Mouse (Mus musculus) forebrain, postnatal 0 days (tissue): ENCODE results near the gene Syncrip. TPM values are rescaled to one million over a fixed set of nuclear protein-coding genes. Genes with fewer than 3 reads are reported as not detected.

Experiments
- ATAC-seq: fragments of 200-750 bp; cut with Nextera tagmentation; 2 replicates; pipeline ENCODE4 v1.8.0; 2017; ENCODE audit warnings: mild to moderate bottlenecking, moderate library complexity
- DNase-seq: peaks from one replicate; pipeline ENCODE4 v3.0.0-alpha.2; 2015
- H3K27ac ChIP-seq: fragments of 300-500 bp; sonication (generic); 2 replicates; pipeline ENCODE4 v1.5.1; 2014; ENCODE audit warnings: low read depth, mild to moderate bottlenecking, antibody characterized with exemption, low read length, moderate library complexity, mixed read lengths
- H3K27me3 ChIP-seq: fragments of 300-500 bp; sonication (generic); 2 replicates; pipeline ENCODE4 v1.6.1; 2014; ENCODE audit warnings: mild to moderate bottlenecking, low read length, mixed read lengths; ENCODE audit not compliant: insufficient read depth
- H3K36me3 ChIP-seq: fragments of 300-500 bp; sonication (generic); 2 replicates; pipeline ENCODE4 v1.6.1; 2014; ENCODE audit warnings: mild to moderate bottlenecking, moderate library complexity; ENCODE audit not compliant: insufficient read depth
- H3K4me1 ChIP-seq: fragments of 300-500 bp; sonication (generic); 2 replicates; pipeline ENCODE4 v1.6.1; 2014; ENCODE audit warnings: antibody characterized with exemption; ENCODE audit not compliant: insufficient read depth
- H3K4me2 ChIP-seq: fragments of 300-500 bp; sonication (generic); 2 replicates; pipeline ENCODE4 v1.6.1; 2014; ENCODE audit warnings: low read depth, mild to moderate bottlenecking, moderate library complexity
- H3K4me3 ChIP-seq: fragments of 300-500 bp; sonication (generic); 2 replicates; pipeline ENCODE4 v1.5.1; 2014; ENCODE audit warnings: low read depth, low read length, mixed read lengths
- H3K9ac ChIP-seq: fragments of 300-500 bp; sonication (generic); 2 replicates; pipeline ENCODE4 v1.6.1; 2014; ENCODE audit warnings: mild to moderate bottlenecking
- H3K9me3 ChIP-seq: fragments of 300-500 bp; sonication (generic); 2 replicates; pipeline ENCODE4 v1.6.1; 2016; ENCODE audit warnings: low read length
- CTCF ChIP-seq: sonication (generic); IDR thresholded peaks from 2 replicates; pipeline ENCODE4 v1.5.1; 2016; ENCODE audit warnings: antibody characterized with exemption, control low read depth, low read depth
- WGBS: fragments of 180-500 bp; shearing (Covaris S2); extraction: QIAGEN DNeasy Blood & Tissue Kit; methylation state at CpG from one replicate; pipeline ENCODE4 v1.1.7; 2014; 5-methylcytosine and 5-hydroxymethylcytosine counted together
- polyA plus RNA-seq: library from polyadenylated mRNA; unstranded; fragments of >200 nt; fragmentation: Nextera tagmentation; extraction: Ambion mirVana; gene quantifications from 2 replicates; pipeline ENCODE4 v1.2.1, GENCODE M21; 2015
- total RNA-seq: library from RNA; depleted of rRNA; stranded (reverse); fragments of >200 nt; gene quantifications from 2 replicates; pipeline ENCODE4 v1.2.3, GENCODE M21; 2014; rRNA removed

The Syncrip gene
- total and polyA plus RNA-seq, 2 experiments from 2014 or later = 82.5 to 149 TPM

GRCm38 (mm10) chr9:88409978-88410377 lies 72.4 kb downstream of the Syncrip start:
- Histone ChIP-seq H3K9me3 (no peaks in the 10 kb centered on the region), H3K4me1 (no peaks in the 10 kb centered on the region), H3K4me2 (no peak overlapping the region), H3K9ac (no peak overlapping the region), H3K36me3 (peaks cover 9% of the 10 kb centered on the region; the same call in 1 of the 2 replicates), H3K4me3 (no peak overlapping the region), H3K27ac (no peak overlapping the region), H3K27me3 (no peaks in the 10 kb centered on the region)
- TF ChIP-seq CTCF = no peak
- ATAC-seq (no peak), DNase-seq (no peak)
- 59% methylated on average over 2 of the region's 2 CpGs for WGBS

- no peak overlapping the region for H3K27ac ChIP-seq
- H3K4me2 ChIP-seq = no peak overlapping the region
- no peaks in the 10 kb centered on the region for H3K27me3 ChIP-seq
- peaks cover 28% of the 10 kb centered on the region for H3K36me3 ChIP-seq
- 88% methylated on average over 6 of the region's 6 CpGs for WGBS
- DNase-seq = no peak
- H3K9ac ChIP-seq = no peak overlapping the region
- no peak overlapping the region for H3K4me3 ChIP-seq
- TF ChIP-seq CTCF = no peak
- H3K4me1 ChIP-seq = no peaks in the 10 kb centered on the region
- ATAC-seq = no peak
- H3K9me3 ChIP-seq = no peaks in the 10 kb centered on the region
These were observed 77.9 kb downstream of the Syncrip start for GRCm38 (mm10) chr9:88404515-88404914.

GRCm38 (mm10) chr9:88404088-88404487 lies 78.3 kb downstream of the Syncrip start:
- no peak for TF ChIP-seq CTCF
- H3K4me2 ChIP-seq = no peak overlapping the region
- H3K27ac ChIP-seq = no peak overlapping the region
- peaks cover 23% of the 10 kb centered on the region for H3K36me3 ChIP-seq
- no peak for DNase-seq
- WGBS = 88% methylated on average over 10 of the region's 10 CpGs
- H3K4me3 ChIP-seq = no peak overlapping the region
- no peak overlapping the region for H3K9ac ChIP-seq
- no peaks in the 10 kb centered on the region for H3K4me1 ChIP-seq
- H3K27me3 ChIP-seq = no peaks in the 10 kb centered on the region
- no peaks in the 10 kb centered on the region for H3K9me3 ChIP-seq
- ATAC-seq = no peak

GRCm38 (mm10) chr9:88398461-88398860 lies 83.9 kb downstream of the Syncrip start:
- peak; percentile 40 for DNase-seq
- Histone ChIP-seq H3K27ac (no peak overlapping the region), H3K9me3 (no peaks in the 10 kb centered on the region), H3K36me3 (peaks cover 27% of the 10 kb centered on the region), H3K4me3 (no peak overlapping the region), H3K4me2 (no peak overlapping the region), H3K27me3 (no peaks in the 10 kb centered on the region), H3K4me1 (no peaks in the 10 kb centered on the region), H3K9ac (no peak overlapping the region)
- WGBS = 84% methylated on average over 1 of the region's 1 CpGs
- ATAC-seq = no peak
- peak; percentile 44 for TF ChIP-seq CTCF

Other genes with a start within 250 kb of the Syncrip start
- 3.8 and 5.3 TPM in 2 replicates for gene Nt5e, start 155.4 kb downstream of the Syncrip start, total RNA-seq
- gene Nt5e, start 155.4 kb downstream of the Syncrip start, polyA plus RNA-seq = 1.4 and 1.5 TPM in 2 replicates
- gene Snx14, start 43.6 kb downstream of the Syncrip start, total RNA-seq = 30.2 and 31.3 TPM in 2 replicates
- gene Snx14, start 43.6 kb downstream of the Syncrip start, polyA plus RNA-seq = 17.8 and 25.3 TPM in 2 replicates
- 0.38 and 2.2 TPM in 2 replicates for gene Gm20537, start 26.0 kb downstream of the Syncrip start, total RNA-seq
- not detected in 2 replicates for gene Gm20537, start 26.0 kb downstream of the Syncrip start, polyA plus RNA-seq
- gene Zfp949, start 65.4 kb upstream of the Syncrip start, total RNA-seq = 18.6 and 25.0 TPM in 2 replicates
- gene Zfp949, start 65.4 kb upstream of the Syncrip start, polyA plus RNA-seq = 9.0 and 13.5 TPM in 2 replicates
- gene Trim43a, start 98.3 kb upstream of the Syncrip start, total RNA-seq = 0.08 TPM in 1 of 2 replicates, not detected in the other
- gene Trim43a, start 98.3 kb upstream of the Syncrip start, polyA plus RNA-seq = 0.13 TPM in 1 of 2 replicates, not detected in the other
- 11.2 and 14.8 TPM in 2 replicates for gene Mthfsl, start 237.7 kb upstream of the Syncrip start, total RNA-seq
- gene Mthfsl, start 237.7 kb upstream of the Syncrip start, polyA plus RNA-seq = 41.8 and 52.8 TPM in 2 replicates
- 0.62 TPM in 1 of 2 replicates, not detected in the other for gene Bcl2a1d, start 249.3 kb upstream of the Syncrip start, total RNA-seq
- not detected in 2 replicates for gene Bcl2a1d, start 249.3 kb upstream of the Syncrip start, polyA plus RNA-seq